Mouse (Mus musculus) MEL (cell line): ENCODE measurements at regions not wholly inside any gene's neighbourhood (a gene's known extent, or its start where the extent isn't known, plus 50 kb on each side); places are given as distances from the start of the nearest gene placed in this dataset.

Experiments used
- DNase-seq: peaks from one replicate; pipeline ENCODE4 v3.0.0; 2011; ENCODE audit warnings: low read depth, low spot score
- H3K27ac ChIP-seq: 2 replicates; pipeline ENCODE4 v1.5.1; 2012; ENCODE audit warnings: low read depth, mild to moderate bottlenecking, control low read depth, low read length, moderate library complexity; ENCODE audit not compliant: control insufficient read depth
- H3K27me3 ChIP-seq, 2 experiments: fragments of 150-350 bp in 1 of 2; sonication (generic) in 1 of 2; 2 replicates each; pipeline ENCODE4 v1.6.1; 2012; ENCODE audit warnings: low read length in 2 of 2, mild to moderate bottlenecking in 2 of 2, improper control_type of control experiment in 1 of 2, moderate library complexity in 1 of 2; ENCODE audit not compliant: insufficient read depth in 2 of 2, control insufficient read depth in 1 of 2
- H3K36me3 ChIP-seq, 2 experiments: 2 replicates each; pipeline ENCODE4 v1.6.1; 2012 to 2014; ENCODE audit warnings: low read length in 2 of 2, improper control_type of control experiment in 1 of 2, inconsistent platforms in 1 of 2, mild to moderate bottlenecking in 1 of 2; ENCODE audit not compliant: insufficient read depth in 2 of 2, control insufficient read depth in 1 of 2
- H3K4me1 ChIP-seq, 2 experiments: fragments of 150-350 bp in 1 of 2; sonication (generic) in 1 of 2; 2 replicates each; pipeline ENCODE4 v1.6.1; 2012; ENCODE audit warnings: low read length in 2 of 2, improper control_type of control experiment in 1 of 2, mild to moderate bottlenecking in 1 of 2; ENCODE audit not compliant: insufficient read depth in 2 of 2, control insufficient read depth in 1 of 2
- H3K4me3 ChIP-seq, 2 experiments: fragments of 150-350 bp in 1 of 2; sonication (generic) in 1 of 2; 2 replicates each; pipeline ENCODE4 v1.5.1; 2012; ENCODE audit warnings: low read depth in 2 of 2, low read length in 2 of 2, mild to moderate bottlenecking in 2 of 2, moderate library complexity in 2 of 2, control low read depth in 1 of 2, improper control_type of control experiment in 1 of 2; ENCODE audit not compliant: control insufficient read depth in 1 of 2, insufficient read depth in 1 of 2
- H3K79me2 ChIP-seq: 2 replicates; pipeline ENCODE4 v1.6.1; 2012; ENCODE audit warnings: mild to moderate bottlenecking, low read length, moderate library complexity; ENCODE audit not compliant: control insufficient read depth, poor library complexity, insufficient read depth
- H3K9ac ChIP-seq: 2 replicates; pipeline ENCODE4 v1.6.1; 2012; ENCODE audit warnings: low read depth, mild to moderate bottlenecking, control low read depth, low read length, moderate library complexity; ENCODE audit not compliant: control insufficient read depth, poor library complexity, severe bottlenecking
- H3K9me3 ChIP-seq: fragments of 150-350 bp; sonication (generic); replicated peaks from 2 replicates; pipeline ENCODE4 v1.6.1; 2012; ENCODE audit warnings: mild to moderate bottlenecking, low read length, improper control_type of control experiment, moderate library complexity; ENCODE audit not compliant: insufficient read depth
- BHLHE40 ChIP-seq: IDR thresholded peaks from 2 replicates; pipeline ENCODE4 v1.6.1; 2012; ENCODE audit warnings: low read depth, mild to moderate bottlenecking, inconsistent platforms, low read length, improper control_type of control experiment, borderline replicate concordance
- CTCF ChIP-seq, 3 experiments: IDR thresholded peaks in 2 of 3; conservative IDR thresholded peaks in 1 of 3; 2 replicates each; pipeline ENCODE4 v1.5.1; 2011 to 2012; ENCODE audit warnings: low read length in 3 of 3, low read depth in 2 of 3, mild to moderate bottlenecking in 2 of 3, improper control_type of control experiment in 1 of 3, inconsistent platforms in 1 of 3, mixed read lengths in 1 of 3, moderate library complexity in 1 of 3; ENCODE audit not compliant: control insufficient read depth in 1 of 3, insufficient read depth in 1 of 3, poor library complexity in 1 of 3, severe bottlenecking in 1 of 3
- ELF1 ChIP-seq: IDR thresholded peaks from 2 replicates; pipeline ENCODE4 v1.6.1; 2014; ENCODE audit warnings: low read depth, mild to moderate bottlenecking, inconsistent platforms, low read length, improper control_type of control experiment, moderate library complexity
- GABPA ChIP-seq: IDR thresholded peaks from 2 replicates; pipeline ENCODE4 v1.6.1; 2012; ENCODE audit warnings: low read depth, mild to moderate bottlenecking, inconsistent platforms, low read length, improper control_type of control experiment, moderate library complexity
- HCFC1 ChIP-seq: IDR thresholded peaks from 2 replicates; pipeline ENCODE4 v1.6.1; 2012; ENCODE audit warnings: low read depth, mild to moderate bottlenecking, inconsistent platforms, low read length, improper control_type of control experiment, moderate library complexity
- JUND ChIP-seq: IDR thresholded peaks from 2 replicates; pipeline ENCODE4 v1.6.1; 2011; ENCODE audit warnings: low read depth, mild to moderate bottlenecking, improper control_type of control experiment, low read length
- KAT2A ChIP-seq: conservative IDR thresholded peaks from 2 replicates; pipeline ENCODE4 v1.6.1; 2012; ENCODE audit warnings: low read depth, low read length, improper control_type of control experiment, inconsistent platforms
- MAX ChIP-seq: IDR thresholded peaks from 2 replicates; pipeline ENCODE4 v1.6.1; 2011; ENCODE audit warnings: low read length, improper control_type of control experiment
- MEF2A ChIP-seq: IDR thresholded peaks from 2 replicates; pipeline ENCODE4 v1.6.1; 2014; ENCODE audit warnings: low read depth, mild to moderate bottlenecking, inconsistent platforms, low read length, improper control_type of control experiment; ENCODE audit not compliant: poor library complexity, insufficient replicate concordance, severe bottlenecking; ENCODE audit errors: extremely low read depth
- MXI1 ChIP-seq: IDR thresholded peaks from 2 replicates; pipeline ENCODE4 v1.6.1; 2011; ENCODE audit warnings: mild to moderate bottlenecking, low read depth, low read length, improper control_type of control experiment
- NRF1 ChIP-seq: IDR thresholded peaks from 2 replicates; pipeline ENCODE4 v1.6.1; 2014; ENCODE audit warnings: low read depth, mild to moderate bottlenecking, inconsistent platforms, low read length, improper control_type of control experiment, moderate library complexity; ENCODE audit not compliant: poor library complexity, insufficient read depth, severe bottlenecking
- POLR2A ChIP-seq, 2 experiments: IDR thresholded peaks; 2 replicates each; pipeline ENCODE4 v1.6.1; 2011 to 2012; ENCODE audit warnings: low read length in 2 of 2, mild to moderate bottlenecking in 2 of 2, control low read depth in 1 of 2, improper control_type of control experiment in 1 of 2, low read depth in 1 of 2, moderate library complexity in 1 of 2; ENCODE audit not compliant: control insufficient read depth in 1 of 2, insufficient read depth in 1 of 2, poor library complexity in 1 of 2
- SMC3 ChIP-seq: IDR thresholded peaks from 2 replicates; pipeline ENCODE4 v1.6.1; 2011; ENCODE audit warnings: low read depth, low read length, improper control_type of control experiment
- TBP ChIP-seq: IDR thresholded peaks from 2 replicates; pipeline ENCODE4 v1.8.0; 2011; ENCODE audit warnings: low read depth, low read length, improper control_type of control experiment
- TCF12 ChIP-seq: IDR thresholded peaks from 2 replicates; pipeline ENCODE4 v1.6.1; 2014; ENCODE audit warnings: low read depth, mild to moderate bottlenecking, inconsistent platforms, low read length, improper control_type of control experiment, moderate library complexity
- UBTF ChIP-seq: IDR thresholded peaks from 2 replicates; pipeline ENCODE4 v1.6.1; 2012; ENCODE audit warnings: low read depth, mild to moderate bottlenecking, inconsistent platforms, low read length, improper control_type of control experiment, moderate library complexity, borderline replicate concordance; ENCODE audit not compliant: insufficient read depth
- USF2 ChIP-seq, 2 experiments: IDR thresholded peaks; 2 replicates each; pipeline ENCODE4 v1.6.1; 2011 to 2012; ENCODE audit warnings: improper control_type of control experiment in 2 of 2, low read length in 2 of 2, borderline replicate concordance in 1 of 2, inconsistent platforms in 1 of 2, low read depth in 1 of 2, mild to moderate bottlenecking in 1 of 2; ENCODE audit not compliant: insufficient read depth in 1 of 2
- ZC3H11A ChIP-seq: IDR thresholded peaks from 2 replicates; pipeline ENCODE4 v1.6.1; 2012; ENCODE audit warnings: low read depth, mild to moderate bottlenecking, inconsistent platforms, low read length, improper control_type of control experiment
- ZKSCAN1 ChIP-seq: IDR thresholded peaks from 2 replicates; pipeline ENCODE4 v1.6.1; 2012; ENCODE audit warnings: low read depth, mild to moderate bottlenecking, inconsistent platforms, low read length, improper control_type of control experiment, moderate library complexity
- ZMIZ1 ChIP-seq: IDR thresholded peaks from 2 replicates; pipeline ENCODE4 v1.6.1; 2012; ENCODE audit warnings: low read depth, mild to moderate bottlenecking, inconsistent platforms, low read length, improper control_type of control experiment, moderate library complexity

DNA sequence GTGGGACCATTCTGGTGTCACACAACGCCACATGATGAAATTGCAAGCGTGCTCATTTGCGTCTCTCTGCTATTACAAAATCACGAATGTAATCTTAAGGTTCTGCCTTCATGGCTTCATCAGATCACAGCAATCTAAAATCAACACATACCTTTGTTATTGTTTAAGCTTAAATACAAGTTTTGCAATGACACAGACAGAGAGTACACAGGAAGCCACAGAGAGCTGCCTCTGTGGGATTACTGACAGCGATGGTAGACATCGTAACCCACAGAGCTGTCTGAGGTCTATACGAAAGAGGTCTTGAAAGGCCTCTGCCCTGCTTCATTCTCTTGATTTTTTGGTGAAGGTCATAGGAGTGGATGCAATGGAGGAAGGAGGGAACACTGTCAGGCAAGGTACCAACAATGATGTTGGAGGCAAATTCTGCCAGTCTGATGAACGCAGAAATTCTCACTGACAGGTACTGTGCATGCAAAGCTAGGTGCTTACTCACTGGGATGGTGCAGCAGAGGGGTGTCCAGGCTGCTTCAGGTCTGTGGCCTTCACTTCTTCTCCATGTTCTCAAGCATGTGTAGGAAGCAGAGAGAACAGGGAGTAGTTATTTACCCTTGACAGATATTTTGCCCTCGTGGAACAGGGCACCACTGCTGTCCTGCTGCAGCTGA lies 226.5 kb downstream of the Gm19410 start:
- H3K27me3 ChIP-seq = no peaks in the 10 kb centered on the region
- H3K79me2 ChIP-seq = no peaks in the 10 kb centered on the region
- no peaks in the 10 kb centered on the region for H3K9me3 ChIP-seq
- no peak overlapping the region for H3K27ac ChIP-seq
- no peak for DNase-seq
- no peaks in the 10 kb centered on the region for H3K36me3 ChIP-seq
- no peak overlapping the region for H3K9ac ChIP-seq
- H3K4me3 ChIP-seq = no peak overlapping the region
- no peaks in the 10 kb centered on the region for H3K4me1 ChIP-seq
- TF ChIP-seq POLR2A (IDR thresholded peaks at IDR 0.05; ENCODE audit: control insufficient read depth in 1 of 2, insufficient read depth in 1 of 2, low read depth in 1 of 2, low read length in 2 of 2, poor library complexity in 1 of 2) (no peak), MAX (no peak)

- TF ChIP-seq SMC3 (no peak), MAX (no peak), CTCF (IDR thresholded peaks at IDR 0.05 in 2 of 3, conservative IDR thresholded peaks at IDR 0.05 in 1 of 3; ENCODE audit: control insufficient read depth in 1 of 3, insufficient read depth in 1 of 3, low read depth in 2 of 3, low read length in 3 of 3, poor library complexity in 1 of 3, severe bottlenecking in 1 of 3) (no peak), ZC3H11A (no peak), BHLHE40 (no peak), HCFC1 (no peak), KAT2A (no peak)
These were observed 230.9 kb downstream of the Gm19410 start for GRCm38 (mm10) chr8:35996330-35997077.

GRCm38 (mm10) chr8:35999584-35999983 lies 234.0 kb downstream of the Gm19410 start:
- no peak overlapping the region for H3K9ac ChIP-seq

More at GRCm38 (mm10) chr8:35996330-35997077, 230.9 kb downstream of the Gm19410 start:
- Histone ChIP-seq H3K9ac (no peak overlapping the region), H3K9me3 (no peaks in the 10 kb centered on the region), H3K27me3 (no peaks in the 10 kb centered on the region), H3K4me3 (no peak overlapping the region), H3K79me2 (no peaks in the 10 kb centered on the region), H3K27ac (no peak overlapping the region), H3K4me1 (no peaks in the 10 kb centered on the region), H3K36me3 (no peaks in the 10 kb centered on the region)
- DNase-seq = no peak

More at GRCm38 (mm10) chr8:35999584-35999983, 234.0 kb downstream of the Gm19410 start:
- Histone ChIP-seq H3K36me3 (no peaks in the 10 kb centered on the region), H3K4me3 (no peak overlapping the region), H3K9me3 (no peaks in the 10 kb centered on the region), H3K79me2 (no peaks in the 10 kb centered on the region), H3K27ac (no peak overlapping the region)
- TF ChIP-seq USF2 (IDR thresholded peaks at IDR 0.05; ENCODE audit: borderline replicate concordance in 1 of 2, insufficient read depth in 1 of 2, low read depth in 1 of 2, low read length in 2 of 2) = no peak
- no peak for TF ChIP-seq ELF1
- TF ChIP-seq JUND = no peak
- TF ChIP-seq MXI1 = no peak
- TF ChIP-seq MEF2A = no peak
- TF ChIP-seq TCF12 = no peak
- TF ChIP-seq SMC3 = no peak
- no peak for TF ChIP-seq KAT2A
- no peak for TF ChIP-seq BHLHE40
- no peak for TF ChIP-seq GABPA
- TF ChIP-seq TBP = no peak
- TF ChIP-seq NRF1 = no peak
- no peak for TF ChIP-seq UBTF
- no peak for TF ChIP-seq ZMIZ1
- TF ChIP-seq ZKSCAN1 = no peak
- TF ChIP-seq POLR2A (IDR thresholded peaks at IDR 0.05; ENCODE audit: control insufficient read depth in 1 of 2, insufficient read depth in 1 of 2, low read depth in 1 of 2, low read length in 2 of 2, poor library complexity in 1 of 2) = no peak
- TF ChIP-seq, all 39 proteins: peak for 0
- no peak for DNase-seq
- Histone ChIP-seq H3K4me1 (no peaks in the 10 kb centered on the region), H3K27me3 (no peaks in the 10 kb centered on the region)
